In genomic region chr9:21768511-21769411, GRCm38 (mm10) we compare ENCODE assay signal across 8 mouse cellular contexts. TPM values are rescaled to one million over a fixed set of nuclear protein-coding genes. Genes with fewer than 3 reads are reported as not detected.
A peak's percentile ranks its signal among the peaks of the same experiment; 100 is the strongest.
DNase-seq lines count a peak whose midpoint lies in the region; ATAC-seq and TF ChIP-seq lines count a peak whose summit lies in the region.

No protein-coding gene starts in this region.

- H3K36me3 ChIP-seq in E14TG2a.4 (ENCODE audit: insufficient read depth, low read length) = peaks cover 69% of the 10 kb centered on the region
- H3K36me3 ChIP-seq in forebrain, embryonic 12.5 days (replicated peaks) = 0 out of 2 replicates have a peak, but pooled peaks cover 5% of the 10 kb centered on the region
- peaks cover 44% of the 10 kb centered on the region for H3K36me3 ChIP-seq in hindbrain, embryonic 10.5 days
- no peaks in the 10 kb centered on the region for H3K36me3 ChIP-seq in neural tube, embryonic 14.5 days (ENCODE audit: control insufficient read depth, insufficient read depth, low read length)

- no peak overlapping the region for H3K9ac ChIP-seq in forebrain, embryonic 12.5 days
- H3K9ac ChIP-seq in neural tube, embryonic 14.5 days (replicated peaks; ENCODE audit: low read depth, low read length) = 0 out of 2 replicates have a peak overlapping the region, but pooled peaks have one; percentile 4

- no peak for ATAC-seq in forebrain, embryonic 12.5 days (ENCODE audit: low FRiP score)
- no peak for ATAC-seq in neural tube, embryonic 14.5 days (ENCODE audit: low read depth)

- H3K4me3 ChIP-seq in E14TG2a.4 (replicated peaks; ENCODE audit: low read length) = peak overlapping the region; percentile 75
- no peak overlapping the region for H3K4me3 ChIP-seq in forebrain, embryonic 12.5 days (replicated peaks)
- no peak overlapping the region for H3K4me3 ChIP-seq in hindbrain, embryonic 10.5 days
- no peak overlapping the region for H3K4me3 ChIP-seq in neural tube, embryonic 14.5 days (ENCODE audit: low read depth, low read length)

- H3K27me3 ChIP-seq in E14TG2a.4 (ENCODE audit: insufficient read depth, low read length) = no peaks in the 10 kb centered on the region
- no peaks in the 10 kb centered on the region for H3K27me3 ChIP-seq in forebrain, embryonic 12.5 days
- no peaks in the 10 kb centered on the region for H3K27me3 ChIP-seq in hindbrain, embryonic 10.5 days (ENCODE audit: insufficient read depth, poor library complexity, severe bottlenecking)
- H3K27me3 ChIP-seq in neural tube, embryonic 14.5 days (ENCODE audit: control insufficient read depth, insufficient read depth, low read length) = no peaks in the 10 kb centered on the region

- no peak overlapping the region for H3K4me2 ChIP-seq in forebrain, embryonic 12.5 days
- no peak overlapping the region for H3K4me2 ChIP-seq in neural tube, embryonic 14.5 days (ENCODE audit: low read depth, low read length)

- TF ChIP-seq CTCF in E14TG2a.4 (conservative IDR thresholded peaks at IDR 0.05; ENCODE audit: low read length) = no peak

- peaks cover 88% of the 10 kb centered on the region for H3K4me1 ChIP-seq in E14TG2a.4 (replicated peaks; ENCODE audit: low read depth, low read length)
- H3K4me1 ChIP-seq in forebrain, embryonic 12.5 days = 0 out of 2 replicates have a peak, but pooled peaks cover 3% of the 10 kb centered on the region
- peaks cover 26% of the 10 kb centered on the region for H3K4me1 ChIP-seq in hindbrain, embryonic 10.5 days (replicated peaks)
- H3K4me1 ChIP-seq in neural tube, embryonic 14.5 days (ENCODE audit: control insufficient read depth, insufficient read depth, low read length) = peaks cover 8% of the 10 kb centered on the region; the same call in 1 of the 2 replicates

- no peaks in the 10 kb centered on the region for H3K9me3 ChIP-seq in E14TG2a.4 (ENCODE audit: low read length)
- H3K9me3 ChIP-seq in forebrain, embryonic 12.5 days = no peaks in the 10 kb centered on the region
- no peaks in the 10 kb centered on the region for H3K9me3 ChIP-seq in hindbrain, embryonic 10.5 days
- no peaks in the 10 kb centered on the region for H3K9me3 ChIP-seq in neural tube, embryonic 14.5 days (ENCODE audit: control insufficient read depth, low read length)

- peak overlapping the region; percentile 10; the same call in 1 of the 2 replicates for H3K27ac ChIP-seq in forebrain, embryonic 12.5 days
- H3K27ac ChIP-seq in hindbrain, embryonic 10.5 days = peak overlapping the region; percentile 74
- H3K27ac ChIP-seq in neural tube, embryonic 14.5 days (ENCODE audit: low read depth, low read length) = 0 out of 2 replicates have a peak overlapping the region, but pooled peaks have one; percentile 16

- WGBS in forebrain, embryonic 12.5 days = 69% methylated on average over 13 of the region's 13 CpGs
- 47% methylated on average over 13 of the region's 13 CpGs for WGBS in hindbrain, embryonic 10.5 days
- 30% methylated on average over 13 of the region's 13 CpGs for WGBS in neural tube, embryonic 14.5 days

- DNase-seq in NIH3T3 (ENCODE audit: low read depth) = peak; percentile 78
- no peak for DNase-seq in hindbrain, embryonic 10.5 days (ENCODE audit: low spot score)
- DNase-seq in frontal cortex, postnatal 10 days (ENCODE audit: low spot score in 2 of 2) = no peak
- DNase-seq in frontal cortex, postnatal 36 days (ENCODE audit: low spot score in 2 of 2) = no peak
- DNase-seq in adrenal gland, postnatal 14 days = no peak

RNA-seq across cellular contexts. Expression of gene Spc24, which starts 8.7 kb away (rescaled TPM):
- 112 and 118 TPM in 2 replicates for polyA plus RNA-seq in forebrain, embryonic 12.5 days (2016; fragmentation: Nextera tagmentation; extraction: Ambion mirVana)
- polyA plus RNA-seq in hindbrain, embryonic 10.5 days (2016; fragmentation: Nextera tagmentation; extraction: Ambion mirVana) = 132 and 165 TPM in 2 replicates
- 11.2 and 12.5 TPM in 2 replicates for polyA plus RNA-seq in neural tube, embryonic 14.5 days (2014; fragmentation: Nextera tagmentation; extraction: Ambion mirVana)
- 9.1 and 10.4 TPM in 2 replicates for total RNA-seq in adrenal gland, postnatal 14 days (2021)

RNA-seq across cellular contexts. Expression of gene Kank2, which starts 29.8 kb away (rescaled TPM):
- polyA plus RNA-seq in forebrain, embryonic 12.5 days (2016; fragmentation: Nextera tagmentation; extraction: Ambion mirVana) = 6.1 and 6.2 TPM in 2 replicates
- polyA plus RNA-seq in hindbrain, embryonic 10.5 days (2016; fragmentation: Nextera tagmentation; extraction: Ambion mirVana) = 10.0 and 11.0 TPM in 2 replicates
- polyA plus RNA-seq in neural tube, embryonic 14.5 days (2014; fragmentation: Nextera tagmentation; extraction: Ambion mirVana) = 1.3 and 2.4 TPM in 2 replicates
- 31.5 and 31.8 TPM in 2 replicates for total RNA-seq in adrenal gland, postnatal 14 days (2021)

RNA-seq across cellular contexts. Expression of gene Ldlr, which starts 45.5 kb away (rescaled TPM):
- polyA plus RNA-seq in forebrain, embryonic 12.5 days (2016; fragmentation: Nextera tagmentation; extraction: Ambion mirVana) = 34.1 and 40.3 TPM in 2 replicates
- 51.1 and 55.1 TPM in 2 replicates for polyA plus RNA-seq in hindbrain, embryonic 10.5 days (2016; fragmentation: Nextera tagmentation; extraction: Ambion mirVana)
- polyA plus RNA-seq in neural tube, embryonic 14.5 days (2014; fragmentation: Nextera tagmentation; extraction: Ambion mirVana) = 7.3 and 8.3 TPM in 2 replicates
- 42.6 and 60.4 TPM in 2 replicates for total RNA-seq in adrenal gland, postnatal 14 days (2021)

Comparison
In these comparisons a context has a peak if more than half of its experiments do, and no peak if none do; other contexts are left out.
1. H3K27ac ChIP-seq: peak in every context shown above with its lines; median percentile 74 in hindbrain, embryonic 10.5 days; 16 in neural tube, embryonic 14.5 days; 10 in forebrain, embryonic 12.5 days.